Mouse (Mus musculus) embryonic facial prominence, embryonic 13.5 days (tissue): ENCODE measurements around the gene Map3k20. TPM values are rescaled to one million over a fixed set of nuclear protein-coding genes. Genes with fewer than 3 reads are reported as not detected.
A peak's percentile ranks its signal among the peaks of the same experiment; 100 is the strongest.

Source experiments
- ATAC-seq: fragments of 200-750 bp; cut with Nextera tagmentation; 2 replicates; pipeline ENCODE4 v1.8.0; 2017; ENCODE audit warnings: low read depth; ENCODE audit not compliant: insufficient number of reproducible peaks, insufficient read depth, low FRiP score, low TSS enrichment
- H3K27ac ChIP-seq: fragments of 300-500 bp; sonication (generic); 2 replicates; pipeline ENCODE4 v1.5.1; 2015; ENCODE audit warnings: moderate library complexity, mild to moderate bottlenecking, inconsistent platforms
- H3K27me3 ChIP-seq: fragments of 300-500 bp; sonication (generic); 2 replicates; pipeline ENCODE4 v1.6.1; 2015; ENCODE audit warnings: mild to moderate bottlenecking, inconsistent platforms
- H3K36me3 ChIP-seq: fragments of 300-500 bp; sonication (generic); 2 replicates; pipeline ENCODE4 v1.6.1; 2015; ENCODE audit warnings: mild to moderate bottlenecking, inconsistent platforms
- H3K4me1 ChIP-seq: fragments of 300-500 bp; sonication (generic); 2 replicates; pipeline ENCODE4 v1.6.1; 2015; ENCODE audit warnings: inconsistent platforms
- H3K4me2 ChIP-seq: fragments of 300-500 bp; sonication (generic); 2 replicates; pipeline ENCODE4 v1.6.1; 2015; ENCODE audit warnings: moderate library complexity, mild to moderate bottlenecking, inconsistent platforms
- H3K4me3 ChIP-seq: fragments of 300-500 bp; sonication (generic); 2 replicates; pipeline ENCODE4 v1.5.1; 2015; ENCODE audit warnings: mild to moderate bottlenecking, inconsistent platforms
- H3K9ac ChIP-seq: fragments of 300-500 bp; sonication (generic); 2 replicates; pipeline ENCODE4 v1.6.1; 2015; ENCODE audit warnings: mild to moderate bottlenecking, inconsistent platforms
- H3K9me3 ChIP-seq: fragments of 300-500 bp; sonication (generic); 2 replicates; pipeline ENCODE4 v1.6.1; 2016; ENCODE audit warnings: inconsistent platforms
- WGBS: fragments of 180-500 bp; shearing (Covaris S2); methylation state at CpG from one replicate; pipeline ENCODE4 v1.1.7; 2015; ENCODE audit warnings: mixed read lengths; 5-methylcytosine and 5-hydroxymethylcytosine counted together
- polyA plus RNA-seq: library from polyadenylated mRNA; unstranded; fragments of >200 nt; fragmentation: Nextera tagmentation; extraction: Ambion mirVana; gene quantifications from 2 replicates; pipeline ENCODE4 v1.2.1, GENCODE M21; 2015

Gene Map3k20
- polyA plus RNA-seq, 1 experiment from 2014 or later, result 17.6 TPM

DNA sequence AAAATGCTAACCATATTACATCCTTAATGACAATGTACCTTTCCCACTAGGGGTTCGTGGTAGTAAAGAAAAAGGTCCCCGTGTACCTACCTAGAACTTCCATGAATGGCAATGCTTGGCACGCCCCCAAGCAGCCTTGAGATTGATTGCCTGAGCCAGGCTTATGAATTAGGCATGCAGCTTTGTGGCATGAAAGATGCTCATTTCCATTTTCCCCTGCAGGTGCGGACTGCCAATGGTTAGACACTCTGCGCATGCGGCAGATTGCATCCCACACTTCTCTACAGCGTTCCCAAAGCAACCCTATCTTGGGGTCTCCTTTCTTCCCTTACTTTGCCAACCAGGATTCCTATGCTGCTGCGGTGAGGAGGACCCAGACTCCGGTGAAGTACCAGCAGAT lies 155.6 kb downstream of the Map3k20 start:
- Histone ChIP-seq H3K4me2 (no peak overlapping the region), H3K4me3 (no peak overlapping the region), H3K27me3 (no peaks in the 10 kb centered on the region), H3K9ac (no peak overlapping the region), H3K9me3 (no peaks in the 10 kb centered on the region), H3K27ac (no peak overlapping the region), H3K4me1 (no peaks in the 10 kb centered on the region), H3K36me3 (peaks cover 4% of the 10 kb centered on the region; the same call in 1 of the 2 replicates)
- no peak for ATAC-seq
- 90% methylated on average over 9 of the region's 9 CpGs for WGBS

GRCm38 (mm10) chr2:72442825-72443224 lies 157.4 kb downstream of the Map3k20 start:
- H3K27me3 ChIP-seq, result no peaks in the 10 kb centered on the region
- no peak overlapping the region for H3K4me2 ChIP-seq
- no peaks in the 10 kb centered on the region for H3K4me1 ChIP-seq
- ATAC-seq, result no peak
- no peak overlapping the region for H3K27ac ChIP-seq
- peaks cover 4% of the 10 kb centered on the region; the same call in 1 of the 2 replicates for H3K36me3 ChIP-seq
- H3K9me3 ChIP-seq, result no peaks in the 10 kb centered on the region
- no peak overlapping the region for H3K4me3 ChIP-seq
- no peak overlapping the region for H3K9ac ChIP-seq
- 80% methylated on average over 6 of the region's 6 CpGs for WGBS

DNA sequence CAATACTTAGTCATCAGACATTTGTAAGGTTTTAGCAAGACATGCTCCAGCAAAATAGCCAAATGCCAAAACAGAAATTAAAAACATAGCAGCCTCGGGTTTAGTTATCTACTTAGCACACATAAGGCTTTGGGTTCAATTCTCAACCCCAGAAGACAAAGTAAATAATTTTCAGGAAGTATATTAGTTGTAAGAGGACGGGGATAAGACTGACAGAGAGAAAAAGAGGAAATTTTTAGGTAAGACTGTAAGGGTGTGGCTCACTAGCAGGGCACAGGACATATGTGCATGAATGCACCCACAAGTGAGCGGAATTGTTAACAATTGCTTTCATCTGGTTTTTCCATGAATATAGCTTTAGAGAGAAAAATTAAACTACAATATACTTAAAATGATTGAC lies 158.5 kb downstream of the Map3k20 start:
- Histone ChIP-seq H3K27me3 (no peaks in the 10 kb centered on the region), H3K4me3 (no peak overlapping the region), H3K9ac (no peak overlapping the region), H3K9me3 (no peaks in the 10 kb centered on the region), H3K4me2 (no peak overlapping the region), H3K4me1 (no peaks in the 10 kb centered on the region), H3K36me3 (0 out of 2 replicates have a peak, but pooled peaks cover 4% of the 10 kb centered on the region), H3K27ac (no peak overlapping the region)
- ATAC-seq, result no peak
- WGBS, result 70% methylated on average over 3 of the region's 3 CpGs

DNA sequence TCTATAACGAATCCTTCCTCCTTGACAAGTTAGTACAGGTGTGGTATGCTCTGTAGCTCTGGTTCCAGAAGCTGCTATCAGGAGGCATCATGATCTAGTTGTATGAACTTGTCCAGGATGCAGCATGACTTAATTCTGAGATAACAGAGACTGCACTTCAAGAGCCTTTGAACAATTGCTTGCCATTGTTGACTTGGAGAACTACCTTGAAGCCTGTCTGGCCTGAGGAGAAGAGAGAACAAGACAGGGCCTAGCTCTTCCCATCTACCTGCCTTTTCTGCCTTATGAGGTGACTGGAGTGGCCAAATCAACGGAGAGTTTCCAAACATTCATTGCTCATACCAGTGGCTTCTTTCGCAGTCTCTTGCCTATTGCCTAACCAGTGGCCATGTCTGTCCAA lies 160.7 kb downstream of the Map3k20 start:
- WGBS, result 88% methylated on average over 3 of the region's 3 CpGs
- no peak for ATAC-seq
- Histone ChIP-seq H3K27me3 (no peaks in the 10 kb centered on the region), H3K4me2 (no peak overlapping the region), H3K9me3 (no peaks in the 10 kb centered on the region), H3K27ac (no peak overlapping the region), H3K4me1 (no peaks in the 10 kb centered on the region), H3K36me3 (0 out of 2 replicates have a peak, but pooled peaks cover 4% of the 10 kb centered on the region), H3K9ac (no peak overlapping the region), H3K4me3 (no peak overlapping the region)

DNA sequence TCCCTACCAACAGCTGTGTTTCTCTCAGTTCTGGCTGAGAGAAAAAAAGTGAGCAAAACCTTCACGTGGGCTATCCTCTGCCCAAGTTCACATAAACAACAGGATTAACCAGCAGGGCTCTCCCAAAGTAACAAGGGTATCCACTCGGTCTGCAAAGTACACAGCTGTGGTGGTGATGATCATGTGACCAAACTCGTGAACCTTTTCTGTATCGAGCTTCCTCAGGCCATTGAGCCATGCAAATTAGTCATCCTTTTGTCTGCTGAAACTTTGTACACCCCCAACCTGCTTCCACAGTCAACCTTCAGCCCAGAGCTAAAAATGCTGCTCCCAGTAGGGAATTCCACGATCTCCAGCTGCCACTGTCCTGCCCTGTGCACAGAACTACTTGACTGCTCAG lies 161.2 kb downstream of the Map3k20 start:
- Histone ChIP-seq H3K27me3 (no peaks in the 10 kb centered on the region), H3K4me2 (no peak overlapping the region), H3K36me3 (0 out of 2 replicates have a peak, but pooled peaks cover 2% of the 10 kb centered on the region), H3K9me3 (no peaks in the 10 kb centered on the region), H3K27ac (no peak overlapping the region), H3K4me1 (no peaks in the 10 kb centered on the region), H3K4me3 (no peak overlapping the region), H3K9ac (no peak overlapping the region)
- 51% methylated on average over 5 of the region's 5 CpGs for WGBS
- ATAC-seq, result no peak

DNA sequence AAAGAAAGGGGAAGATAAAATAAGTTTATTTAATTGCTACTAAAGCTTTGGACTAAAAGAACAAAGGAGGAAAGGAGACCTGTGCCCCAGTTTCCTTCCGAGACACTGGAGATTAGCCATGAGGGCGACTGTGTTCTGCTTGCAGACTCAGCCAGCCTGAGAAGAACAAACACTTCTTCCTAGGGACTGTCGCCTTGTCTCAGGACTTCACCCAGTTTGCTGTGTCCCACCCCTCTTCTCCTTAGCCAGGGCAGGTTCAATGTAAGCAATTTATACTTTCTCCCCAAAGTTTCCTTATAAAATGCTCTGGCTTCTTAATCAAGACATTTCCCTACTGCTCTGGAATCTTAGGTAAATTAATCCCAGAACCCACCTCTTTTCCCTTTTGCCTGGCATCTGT lies 168.1 kb downstream of the Map3k20 start:
- no peak overlapping the region for H3K27ac ChIP-seq
- no peaks in the 10 kb centered on the region for H3K27me3 ChIP-seq
- WGBS, result 29% methylated on average over 3 of the region's 3 CpGs

GRCm38 (mm10) chr2:72456189-72456588 lies 170.8 kb downstream of the Map3k20 start:
- Histone ChIP-seq H3K4me3 (no peak overlapping the region), H3K27me3 (no peaks in the 10 kb centered on the region), H3K4me2 (no peak overlapping the region), H3K36me3 (no peaks in the 10 kb centered on the region), H3K27ac (no peak overlapping the region), H3K9ac (no peak overlapping the region), H3K9me3 (no peaks in the 10 kb centered on the region), H3K4me1 (peaks cover 15% of the 10 kb centered on the region; the same call in 1 of the 2 replicates)
- no peak for ATAC-seq
- 70% methylated on average over 1 of the region's 1 CpGs for WGBS

More for the DNA sequence above, 168.1 kb downstream of the Map3k20 start:
- no peak overlapping the region for H3K9ac ChIP-seq
- H3K9me3 ChIP-seq, result no peaks in the 10 kb centered on the region
- H3K4me2 ChIP-seq, result no peak overlapping the region
- H3K36me3 ChIP-seq, result no peaks in the 10 kb centered on the region
- H3K4me1 ChIP-seq, result peaks cover 15% of the 10 kb centered on the region; the same call in 1 of the 2 replicates
- no peak overlapping the region for H3K4me3 ChIP-seq
- no peak for ATAC-seq

GRCm38 (mm10) chr2:72464376-72465014 lies 179.1 kb downstream of the Map3k20 start:
- no peak for ATAC-seq
- whole genome bisulfite sequencing, result 44% methylated on average over 7 of the region's 7 CpGs

GRCm38 (mm10) chr2:72467604-72468003 lies 182.2 kb downstream of the Map3k20 start:
- no peaks in the 10 kb centered on the region for H3K27me3 ChIP-seq
- H3K4me2 ChIP-seq, result no peak overlapping the region
- H3K4me3 ChIP-seq, result no peak overlapping the region
- no peaks in the 10 kb centered on the region for H3K36me3 ChIP-seq
- 81% methylated on average over 1 of the region's 1 CpGs for WGBS
- H3K4me1 ChIP-seq, result peaks cover 8% of the 10 kb centered on the region; the same call in 1 of the 2 replicates
- no peak overlapping the region for H3K27ac ChIP-seq
- 0 out of 2 replicates have a peak, but pooled peaks cover 4% of the 10 kb centered on the region for H3K9me3 ChIP-seq
- H3K9ac ChIP-seq, result no peak overlapping the region
- no peak for ATAC-seq

More at GRCm38 (mm10) chr2:72464376-72465014, 179.1 kb downstream of the Map3k20 start:
- no peak overlapping the region for H3K4me2 ChIP-seq
- no peak overlapping the region for H3K27ac ChIP-seq
- H3K9ac ChIP-seq, result no peak overlapping the region
- no peaks in the 10 kb centered on the region for H3K27me3 ChIP-seq
- 0 out of 2 replicates have a peak, but pooled peaks cover 4% of the 10 kb centered on the region for H3K9me3 ChIP-seq
- H3K4me3 ChIP-seq, result no peak overlapping the region
- H3K4me1 ChIP-seq, result no peaks in the 10 kb centered on the region
- H3K36me3 ChIP-seq, result no peaks in the 10 kb centered on the region

GRCm38 (mm10) chr2:72471415-72472070 lies 186.1 kb downstream of the Map3k20 start:
- H3K27me3 ChIP-seq, result 0 out of 2 replicates have a peak, but pooled peaks cover 5% of the 10 kb centered on the region
- H3K27ac ChIP-seq, result peak overlapping the region; percentile 39; the same call in 1 of the 2 replicates
- H3K9ac ChIP-seq, result no peak overlapping the region
- H3K4me2 ChIP-seq, result peak overlapping the region; percentile 14; the same call in 1 of the 2 replicates
- H3K4me1 ChIP-seq, result peaks cover 14% of the 10 kb centered on the region; the same call in 1 of the 2 replicates
- no peaks in the 10 kb centered on the region for H3K36me3 ChIP-seq
- H3K4me3 ChIP-seq, result no peak overlapping the region
- H3K9me3 ChIP-seq, result 0 out of 2 replicates have a peak, but pooled peaks cover 4% of the 10 kb centered on the region
- ATAC-seq, result no peak
- 23% methylated on average over 16 of the region's 16 CpGs for WGBS

- no peaks in the 10 kb centered on the region for H3K9me3 ChIP-seq
- 0 out of 2 replicates have a peak, but pooled peaks cover 5% of the 10 kb centered on the region for H3K27me3 ChIP-seq
- peaks cover 3% of the 10 kb centered on the region; the same call in 1 of the 2 replicates for H3K36me3 ChIP-seq
- peak overlapping the region; percentile 76 for H3K4me2 ChIP-seq
- no peak overlapping the region for H3K27ac ChIP-seq
- H3K4me3 ChIP-seq, result no peak overlapping the region
- ATAC-seq, result no peak
- H3K4me1 ChIP-seq, result peaks cover 36% of the 10 kb centered on the region
- H3K9ac ChIP-seq, result no peak overlapping the region
- WGBS, result 37% methylated on average over 7 of the region's 7 CpGs
Observed at GRCm38 (mm10) chr2:72474531-72475287, 189.3 kb downstream of the Map3k20 start.
